Mouse (Mus musculus) heart, postnatal 36 days (tissue): ENCODE results near the gene Heatr4. TPM values are rescaled to one million over a fixed set of nuclear protein-coding genes. Genes with fewer than 3 reads are reported as not detected.
"Not testable (repeated sequence)": the region's sequence is repeated elsewhere in the genome, so short reads cannot be mapped to it uniquely, and the experiment has no call there.

Source experiments
- DNase-seq, 2 experiments: peaks; one replicate each; pipeline ENCODE4 v3.0.0; 2021 to 2022
- intact Hi-C: fragments of 180-260 bp; cut with DNase I; formaldehyde crosslinking; loops from one replicate; pipeline ENCODE4 v1.15.1; 2025
- total RNA-seq, 2 experiments: library from RNA; stranded (reverse); gene quantifications; 2 replicates each; pipeline ENCODE4 v1.2.3; 2021

Gene Heatr4
- total RNA-seq, 2 experiments from 2014 or later, result not detected

DNA sequence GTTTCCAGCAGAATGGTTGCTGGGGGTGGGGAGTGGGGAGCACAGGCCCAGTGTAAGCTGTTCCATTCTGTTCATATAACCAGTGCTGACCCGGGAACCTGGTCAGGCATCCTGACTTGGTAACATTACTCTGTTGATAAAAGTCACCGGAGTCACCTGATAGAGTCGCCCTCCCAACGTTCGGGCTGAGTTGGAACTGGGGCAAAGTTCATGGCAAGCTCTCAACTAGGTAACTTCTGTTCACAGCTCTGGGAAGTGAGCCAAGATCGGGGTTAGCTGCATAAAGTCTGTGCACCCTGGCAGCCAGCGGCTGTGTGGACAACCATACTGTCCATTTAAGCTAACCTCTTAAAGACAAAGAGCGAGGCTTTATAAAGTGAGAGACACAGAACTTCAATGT lies 14.6 kb upstream of the Heatr4 start:
- intact Hi-C loops, result not testable (repeated sequence)

DNA sequence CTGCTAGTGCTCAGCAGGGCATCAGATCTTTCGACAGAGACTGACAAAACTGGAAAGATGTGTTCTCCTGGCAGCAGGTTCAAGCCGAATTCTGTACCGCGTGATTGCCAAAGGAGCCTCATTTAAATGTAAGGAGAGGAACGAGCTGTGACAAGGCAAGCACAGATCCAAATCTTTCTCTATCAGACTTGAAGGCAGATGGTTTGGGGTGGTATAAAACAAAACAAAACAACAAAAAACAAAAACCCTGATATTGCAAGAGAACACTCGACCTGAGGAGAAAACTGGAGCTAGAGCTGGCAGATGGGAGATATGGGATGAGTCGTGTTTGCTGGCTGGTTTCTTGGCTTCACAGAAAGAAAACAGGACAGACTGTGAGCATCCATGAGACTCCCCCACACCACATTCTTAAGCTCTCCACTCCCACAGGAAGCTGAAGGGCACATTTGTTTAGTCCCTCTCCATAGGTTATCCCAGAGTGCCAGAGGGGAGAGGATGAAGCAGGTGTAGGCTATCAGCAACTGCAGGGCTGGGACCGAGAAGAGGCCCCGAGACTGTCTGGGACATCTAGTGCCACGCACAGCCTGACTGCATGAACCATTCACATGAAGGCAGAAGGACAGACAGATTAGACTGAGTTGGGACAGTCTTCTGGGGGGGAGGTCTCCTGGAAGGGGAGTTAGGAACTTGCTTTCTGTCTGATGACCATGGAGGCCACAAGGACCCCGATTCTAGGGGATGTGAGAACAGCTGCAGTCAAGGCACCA lies 13.9 kb upstream of the Heatr4 start:
- no peak for DNase-seq
- intact Hi-C loops, result no loop called here

More for the DNA sequence above, 14.6 kb upstream of the Heatr4 start:
- peak; percentile 52 to 71 for DNase-seq

DNA sequence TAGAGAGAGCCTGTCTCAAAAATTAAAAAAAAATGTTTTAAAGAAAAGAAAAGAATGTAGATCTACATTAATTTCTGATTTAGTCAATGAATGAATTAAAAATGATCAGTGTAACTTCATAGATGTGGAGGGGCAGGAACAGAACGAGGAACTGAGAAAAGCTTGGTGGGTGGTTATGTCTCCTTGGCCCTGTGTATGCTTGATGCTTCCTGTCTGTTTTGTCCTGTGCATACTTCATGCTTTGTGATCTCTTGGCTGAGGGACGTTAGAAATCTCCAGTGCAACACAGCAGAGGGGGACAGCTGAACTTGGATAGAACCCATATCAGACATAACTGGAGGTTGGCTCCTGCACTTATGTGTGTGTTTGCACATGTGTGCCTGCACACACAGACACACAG lies 12.6 kb upstream of the Heatr4 start:
- no peak for DNase-seq
- intact Hi-C loops, result no loop called here

DNA sequence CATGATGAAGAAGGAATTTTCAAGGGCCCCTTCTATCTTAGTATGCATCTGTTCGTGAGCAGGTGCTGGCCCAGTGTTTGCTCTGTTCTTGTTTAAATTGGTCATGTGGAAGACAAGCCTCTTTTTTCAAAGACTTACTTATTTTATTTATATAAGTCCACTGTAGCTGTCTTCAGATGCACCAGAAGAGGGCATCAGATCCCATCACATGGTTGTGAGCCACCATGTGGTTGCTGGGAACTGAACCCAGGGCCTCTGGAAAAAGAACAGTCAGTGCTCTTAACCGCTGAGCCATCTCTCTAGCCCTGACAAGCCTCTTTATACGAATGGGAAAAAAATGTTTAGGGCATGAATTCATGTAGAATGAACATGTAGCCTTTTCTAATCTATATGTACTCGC lies 4.7 kb upstream of the Heatr4 start:
- intact Hi-C loops, result no loop called here
- no peak for DNase-seq

DNA sequence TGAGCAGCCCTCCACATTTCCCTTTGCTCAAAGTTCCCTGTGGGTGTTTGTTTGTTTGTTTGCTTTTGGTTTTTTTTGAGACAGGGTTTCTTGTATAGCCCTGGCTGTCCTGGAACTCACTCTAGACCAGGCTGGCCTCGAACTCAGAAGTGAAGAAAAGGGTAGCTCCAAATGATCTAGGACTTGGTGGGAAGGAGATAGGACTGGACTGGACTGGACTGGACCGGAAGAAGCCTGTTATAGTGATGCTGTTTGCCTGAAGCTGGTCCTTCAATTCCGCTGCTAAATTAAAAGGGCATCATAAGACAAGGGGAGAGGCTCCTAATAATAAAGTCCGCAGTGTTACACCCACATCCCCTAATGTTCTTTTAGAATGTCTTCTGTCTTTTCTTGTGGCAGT lies 3.8 kb upstream of the Heatr4 start:
- no peak for DNase-seq
- intact Hi-C loops, result no loop called here

DNA sequence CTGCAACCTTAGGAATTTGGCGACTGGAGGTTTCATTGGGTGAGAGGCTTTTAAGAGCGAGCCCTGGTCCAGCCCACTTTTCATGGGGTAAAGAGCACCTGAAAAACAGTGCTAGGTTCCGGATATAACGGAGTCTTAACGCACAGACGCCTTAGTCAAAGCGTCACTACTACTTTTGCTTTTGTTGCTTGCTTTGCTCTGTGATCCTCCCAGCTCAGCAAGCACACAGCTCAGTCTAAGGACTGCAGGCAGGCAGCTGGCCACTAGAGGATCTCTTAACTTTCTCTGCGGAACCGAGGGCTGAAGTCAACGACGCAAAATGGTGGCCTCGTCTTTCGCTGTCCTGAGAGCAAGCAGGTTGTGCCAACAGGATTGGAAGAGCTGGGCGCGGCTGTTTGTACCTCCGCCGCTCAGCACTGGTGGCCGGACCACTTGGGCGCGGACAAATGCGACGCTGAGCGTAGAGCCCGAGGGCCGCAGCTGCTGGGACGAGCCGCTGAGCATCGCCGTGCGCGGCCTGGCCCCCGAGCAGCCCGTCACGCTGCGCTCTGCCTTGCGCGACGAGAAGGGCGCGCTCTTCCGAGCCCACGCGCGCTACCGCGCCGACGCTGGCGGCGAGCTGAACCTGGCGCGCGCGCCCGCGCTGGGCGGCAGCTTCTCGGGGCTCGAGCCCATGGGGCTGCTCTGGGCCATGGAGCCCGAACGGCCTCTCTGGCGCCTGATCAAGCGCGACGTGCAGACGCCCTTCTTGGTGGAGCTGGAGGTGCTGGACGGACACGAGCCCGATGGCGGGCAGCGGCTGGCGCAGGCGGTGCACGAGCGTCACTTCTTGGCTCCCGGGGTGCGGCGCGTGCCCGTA lies 3.2 kb upstream of the Heatr4 start, which contains the start of gene Acot2:
Gene Acot2 (plus strand): TSS at position 279 of the 859 bp plus-strand sequence.
- DNase-seq, result peak; percentile 72 to 87
- intact Hi-C loops, result no loop called here

DNA sequence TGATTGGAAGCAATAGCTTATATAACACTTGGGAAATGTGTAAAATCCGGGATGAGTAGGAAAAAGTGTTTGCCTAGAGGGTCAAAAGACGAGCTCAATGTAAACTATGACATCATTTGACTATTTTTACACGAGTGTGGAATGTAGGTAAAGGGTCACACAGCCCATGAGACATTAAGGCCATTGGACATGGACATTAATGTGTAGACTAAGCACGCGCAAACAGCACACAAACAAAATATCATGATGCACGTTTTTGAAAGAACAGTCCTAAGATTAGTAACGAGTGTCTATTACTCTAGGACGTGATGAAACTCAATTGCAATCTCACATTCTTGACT lies 2.6 kb upstream of the Heatr4 start:
- no peak for DNase-seq
- intact Hi-C loops, result no loop called here

DNA sequence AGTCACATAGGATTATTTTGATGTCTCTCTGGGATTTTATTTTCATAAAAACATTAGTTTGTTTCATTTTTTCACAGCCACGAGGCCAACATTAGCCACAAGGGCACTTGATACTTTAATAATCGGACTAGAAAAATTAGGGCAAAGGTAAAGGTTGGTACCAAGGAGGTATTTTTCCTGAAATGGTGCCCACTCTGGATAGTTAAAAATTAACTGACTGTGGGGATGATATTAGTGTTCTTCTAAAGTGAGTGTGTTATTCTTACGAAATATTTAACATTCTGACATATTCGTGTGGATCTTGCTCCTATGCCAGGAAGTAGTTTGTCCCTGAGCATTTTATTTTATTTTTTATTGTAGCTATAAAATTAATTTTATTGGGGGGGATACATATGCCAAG lies 3.0 kb downstream of the Heatr4 start:
- no peak for DNase-seq

DNA sequence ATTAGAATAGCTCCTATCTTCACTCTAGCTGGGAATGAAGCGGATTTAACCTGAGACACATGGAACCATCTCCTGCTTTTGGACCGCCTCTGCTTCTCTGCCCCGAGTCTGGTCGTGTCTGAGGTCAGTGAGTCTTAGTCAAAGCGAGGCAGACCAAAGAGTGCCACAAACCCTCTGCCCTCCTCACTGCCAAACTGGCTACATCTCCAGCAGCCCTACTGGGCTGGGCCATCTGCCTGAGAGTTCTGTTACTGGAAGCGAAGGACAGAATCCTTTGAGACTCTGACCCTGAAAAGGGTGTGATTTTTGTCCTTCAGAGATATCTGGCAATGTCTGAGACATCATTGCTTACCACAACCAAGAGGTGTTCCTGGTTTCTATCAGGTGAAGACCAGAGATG lies 5.8 kb downstream of the Heatr4 start:
- no peak for DNase-seq
- intact Hi-C loops, result no loop called here

More for the DNA sequence above, 3.0 kb downstream of the Heatr4 start:
- intact Hi-C loops, result no loop called here

DNA sequence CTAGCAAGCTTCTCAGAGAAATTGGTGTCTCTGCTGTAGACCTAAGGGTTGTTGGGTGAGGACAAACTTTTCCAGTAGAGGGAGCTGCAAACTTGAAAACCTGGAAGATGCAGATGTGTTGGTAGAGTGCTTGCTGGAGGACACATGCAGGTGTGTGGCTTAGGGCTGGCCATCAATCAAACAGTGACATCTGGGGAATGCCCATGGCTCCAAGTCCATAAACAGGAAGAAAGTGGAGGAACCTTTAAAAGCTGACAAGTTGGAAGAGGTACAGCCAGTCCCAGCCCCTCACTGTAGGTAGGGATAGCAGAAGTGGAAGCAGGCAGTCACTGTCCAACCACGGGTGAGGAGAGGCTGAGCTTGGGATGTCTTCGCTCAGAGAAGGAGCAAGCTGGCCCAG lies 12.5 kb downstream of the Heatr4 start:
- peak; percentile 32 to 51 for DNase-seq
- intact Hi-C loops, result loop anchor here (1.0 kb wide), 1 partner anchor 89 kb away; no protein-coding TSS in a partner anchor

DNA sequence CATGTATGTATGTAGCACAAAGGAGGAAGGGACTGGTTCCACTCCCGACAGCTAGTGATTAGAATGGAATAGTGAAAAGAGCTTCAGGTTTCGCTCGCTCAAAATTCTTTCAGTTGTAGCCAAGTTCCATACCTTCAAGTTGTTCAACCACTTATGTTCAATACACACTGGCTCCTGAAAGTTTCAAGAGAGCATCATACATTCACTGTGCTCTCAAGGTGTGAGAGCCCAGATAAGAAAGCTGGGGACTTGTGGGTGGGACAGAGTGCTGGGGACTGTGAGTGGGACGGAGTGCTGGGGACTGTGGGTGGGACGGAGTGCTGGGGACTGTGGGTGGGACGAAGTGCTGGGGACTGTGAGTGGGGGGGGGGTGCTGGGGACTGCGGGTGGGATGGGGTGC lies 19.4 kb downstream of the Heatr4 start:
- intact Hi-C loops, result no loop called here
- DNase-seq, result no peak

DNA sequence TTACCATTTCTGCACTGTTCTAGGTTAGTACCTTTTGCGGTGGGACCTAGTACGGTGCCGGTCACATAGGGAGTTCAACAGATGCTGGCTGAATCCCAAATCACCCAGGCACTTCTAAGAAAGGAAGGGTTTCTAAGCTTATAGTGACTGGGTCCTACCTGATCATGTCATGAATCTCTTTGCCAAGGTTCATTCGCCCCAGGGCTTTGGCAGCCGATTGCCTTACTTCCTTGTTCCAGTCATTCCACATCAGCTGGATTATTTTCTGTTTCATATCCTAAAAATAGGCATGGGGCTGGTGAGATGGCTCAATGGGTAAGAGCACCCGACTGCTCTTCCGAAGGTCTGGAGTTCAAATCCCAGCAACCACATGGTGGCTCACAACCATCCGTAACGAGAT lies 26.4 kb downstream of the Heatr4 start:
- intact Hi-C loops, result no loop called here
- no peak for DNase-seq

DNA sequence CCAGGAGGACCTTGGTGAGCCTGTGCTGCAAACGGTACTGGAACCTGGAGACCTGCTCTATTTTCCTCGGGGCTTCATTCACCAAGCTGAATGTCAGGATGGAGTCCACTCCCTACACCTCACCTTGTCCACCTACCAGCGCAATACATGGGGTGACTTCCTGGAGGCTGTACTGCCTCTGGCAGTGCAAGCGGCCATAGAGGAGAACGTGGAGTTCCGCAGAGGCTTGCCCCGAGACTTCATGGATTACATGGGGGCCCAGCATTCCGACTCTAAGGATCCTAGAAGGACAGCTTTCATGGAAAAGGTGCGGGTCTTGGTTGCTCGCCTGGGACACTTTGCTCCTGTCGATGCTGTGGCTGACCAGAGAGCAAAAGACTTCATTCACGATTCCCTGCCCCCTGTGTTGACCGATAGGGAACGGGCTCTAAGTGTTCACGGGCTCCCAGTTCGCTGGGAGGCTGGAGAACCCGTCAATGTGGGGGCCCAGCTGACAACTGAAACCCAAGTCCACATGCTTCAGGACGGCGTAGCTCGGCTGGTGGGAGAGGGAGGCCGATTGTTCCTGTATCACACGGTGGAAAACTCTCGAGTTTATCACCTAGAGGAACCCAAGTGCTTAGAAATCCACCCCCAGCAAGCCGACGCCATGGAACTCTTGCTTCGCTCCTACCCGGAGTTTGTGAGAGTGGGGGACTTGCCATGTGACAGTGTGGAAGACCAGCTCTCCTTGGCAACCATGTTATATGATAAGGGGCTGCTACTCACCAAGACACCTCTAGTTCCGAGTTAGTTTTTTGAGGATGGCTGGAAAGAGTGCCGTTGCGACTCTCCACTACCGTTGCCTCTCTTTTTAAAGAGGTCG lies 32.7 kb downstream of the Heatr4 start:
- no peak for DNase-seq
- intact Hi-C loops, result loop anchor here (2.0 kb wide), 1 partner anchor 31 kb away; the partner anchor contains the start of gene Numb

DNA sequence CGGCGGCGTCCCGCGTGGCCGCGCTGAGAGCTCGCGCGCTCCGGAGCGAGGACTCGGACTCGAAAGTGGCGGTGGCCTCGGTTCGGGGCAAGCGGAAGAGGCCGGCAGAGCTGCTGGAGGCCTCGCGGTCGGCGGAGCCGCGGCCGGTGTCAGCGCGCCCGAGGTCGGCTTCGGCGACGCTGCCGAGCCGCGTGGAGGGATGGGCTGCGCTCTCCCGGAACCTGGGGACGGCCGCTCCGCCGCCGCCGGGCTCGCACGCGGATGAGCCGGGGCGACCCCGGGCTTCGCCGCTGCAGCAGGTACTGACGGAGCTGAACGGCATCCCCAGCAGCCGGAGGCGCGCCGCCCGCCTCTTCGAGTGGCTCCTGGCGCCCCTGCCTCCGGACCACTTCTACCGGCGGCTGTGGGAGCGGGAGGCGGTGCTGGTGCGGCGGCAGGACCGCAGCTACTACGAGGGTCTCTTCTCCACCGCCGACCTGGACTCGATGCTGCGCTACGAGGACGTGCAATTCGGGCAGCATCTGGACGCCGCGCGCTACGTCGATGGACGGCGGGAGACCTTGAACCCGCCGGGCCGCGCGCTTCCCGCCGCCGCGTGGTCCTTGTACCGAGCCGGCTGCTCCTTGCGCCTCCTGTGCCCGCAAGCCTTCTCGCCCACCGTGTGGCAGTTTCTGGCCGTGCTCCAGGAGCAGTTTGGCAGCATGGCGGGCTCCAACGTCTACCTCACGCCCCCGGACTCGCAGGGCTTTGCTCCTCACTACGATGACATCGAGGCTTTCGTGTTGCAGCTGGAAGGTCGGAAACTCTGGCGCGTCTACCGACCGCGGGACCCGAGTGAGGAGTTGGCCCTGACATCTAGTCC lies 33.6 kb downstream of the Heatr4 start:
- intact Hi-C loops, result loop anchor here (2.0 kb wide), 1 partner anchor 30 kb away; the partner anchor contains the start of gene Numb
- DNase-seq, result peak in 1 of 2 experiments; percentile 32

DNA sequence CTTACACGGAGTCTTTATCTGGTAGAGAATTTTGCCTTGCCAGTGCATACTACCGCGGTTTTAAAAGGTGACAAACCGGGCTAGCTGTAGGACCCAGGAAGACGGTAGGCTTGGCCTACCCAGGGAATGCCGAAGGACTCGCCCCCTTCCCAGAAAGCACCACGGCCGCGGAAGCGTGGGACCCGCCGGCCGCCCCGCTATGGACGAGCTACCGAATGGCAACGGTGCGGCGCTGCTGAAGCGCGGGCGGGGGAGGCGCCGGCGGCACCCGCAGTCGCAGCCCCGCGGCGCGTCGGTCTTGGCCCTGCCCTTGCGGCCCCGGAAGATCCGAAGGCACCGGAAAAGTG lies 34.2 kb downstream of the Heatr4 start, which contains the start of gene Riox1:
Gene Riox1 (plus strand): TSS at position 116 of the 347 bp plus-strand sequence.
- intact Hi-C loops, result loop anchor here (2.0 kb wide), 1 partner anchor 30 kb away; the partner anchor contains the start of gene Numb
- peak; percentile 85 to 86 for DNase-seq

DNA sequence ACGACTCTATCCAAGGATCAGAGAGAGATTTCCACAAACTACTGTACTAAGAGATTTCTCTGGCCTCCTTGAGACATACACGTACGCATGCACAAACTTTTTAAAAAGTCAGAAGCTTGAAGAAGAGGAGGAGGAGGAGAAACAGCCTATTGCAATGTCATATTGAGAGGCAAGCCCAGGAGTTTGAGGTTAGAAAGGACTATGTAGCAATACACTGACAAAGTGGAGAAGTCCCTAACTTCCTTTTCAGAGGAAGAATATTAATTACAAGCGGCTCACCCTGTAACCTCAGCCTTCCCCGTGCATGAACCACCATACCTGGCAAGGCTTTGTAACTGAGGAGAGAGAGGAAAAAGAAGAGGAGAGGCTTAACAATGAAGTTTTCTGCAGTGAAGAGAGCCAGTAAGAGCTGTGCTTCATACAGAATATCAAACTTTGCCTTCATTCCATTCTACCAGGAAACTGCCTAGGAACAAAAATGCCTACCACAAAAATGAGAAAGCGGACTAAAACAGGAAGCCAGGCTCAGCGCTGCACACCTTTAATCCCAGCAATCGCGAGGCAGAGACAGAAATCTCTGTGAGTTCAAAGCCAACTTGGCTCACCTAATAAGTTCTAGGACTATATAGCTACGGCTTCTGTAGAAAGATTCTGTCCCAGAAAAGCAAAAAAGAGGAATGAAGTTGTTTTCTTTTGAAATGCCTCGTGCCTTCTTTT lies 34.7 kb downstream of the Heatr4 start:
- intact Hi-C loops, result loop anchor here (2.0 to 5.0 kb wide), 2 partner anchors 29 to 233 kb away; partner anchors contain the start of gene Numb
- DNase-seq, result no peak

DNA sequence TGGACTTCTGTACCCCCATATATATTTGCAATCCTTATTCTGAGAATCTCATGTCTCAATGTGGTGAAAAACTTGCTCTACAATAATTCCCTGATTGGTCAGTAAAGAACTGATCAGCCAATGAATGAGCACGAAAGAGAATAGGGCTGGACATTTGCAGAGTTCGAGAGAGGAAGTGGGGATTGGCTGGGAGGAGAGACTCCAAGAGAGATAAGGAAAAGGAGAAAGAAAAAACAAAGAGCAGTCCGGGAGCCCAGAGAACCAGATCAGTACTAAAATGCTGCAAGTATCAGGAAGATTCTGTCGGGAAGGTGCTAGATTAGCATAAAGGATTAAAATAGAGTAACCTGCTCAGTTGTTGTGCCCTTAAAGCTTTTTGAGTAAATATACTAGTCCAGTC lies 35.6 kb downstream of the Heatr4 start:
- DNase-seq, result no peak
- intact Hi-C loops, result loop anchor here (5.0 kb wide), 1 partner anchor 232 kb away; no protein-coding TSS in a partner anchor

DNA sequence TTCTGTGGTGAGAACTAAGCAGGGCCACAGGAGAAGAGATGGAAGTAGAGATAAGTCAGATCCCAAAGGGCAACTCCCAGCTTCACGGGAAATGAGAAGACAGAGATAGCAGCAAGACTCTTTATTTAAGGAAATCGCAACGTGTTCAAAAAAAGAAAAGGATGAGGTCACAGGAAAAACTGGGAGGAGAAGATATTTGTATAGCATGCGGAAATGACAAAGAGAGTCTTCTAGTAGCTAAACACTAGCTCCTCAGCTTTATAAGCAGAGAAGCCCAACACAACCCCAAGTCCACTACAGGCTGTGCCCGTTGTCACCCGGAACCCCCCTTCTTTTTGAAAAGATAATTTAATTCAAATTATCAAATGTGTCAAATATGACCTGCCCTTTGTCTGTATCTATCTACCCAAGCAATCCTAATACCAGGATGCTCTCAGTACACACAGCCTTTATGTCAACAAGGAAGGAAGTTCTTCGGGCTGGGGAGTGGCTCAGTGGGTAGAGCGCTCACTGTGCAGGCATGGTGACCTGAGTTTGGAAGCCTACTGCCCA lies 37.3 kb downstream of the Heatr4 start:
- intact Hi-C loops, result loop anchor here (5.0 kb wide), 1 partner anchor 230 kb away; no protein-coding TSS in a partner anchor
- peak in 1 of 2 experiments; percentile 21 for DNase-seq
